9 mouse cellular contexts compared by ENCODE assay signal in the genomic region with DNA sequence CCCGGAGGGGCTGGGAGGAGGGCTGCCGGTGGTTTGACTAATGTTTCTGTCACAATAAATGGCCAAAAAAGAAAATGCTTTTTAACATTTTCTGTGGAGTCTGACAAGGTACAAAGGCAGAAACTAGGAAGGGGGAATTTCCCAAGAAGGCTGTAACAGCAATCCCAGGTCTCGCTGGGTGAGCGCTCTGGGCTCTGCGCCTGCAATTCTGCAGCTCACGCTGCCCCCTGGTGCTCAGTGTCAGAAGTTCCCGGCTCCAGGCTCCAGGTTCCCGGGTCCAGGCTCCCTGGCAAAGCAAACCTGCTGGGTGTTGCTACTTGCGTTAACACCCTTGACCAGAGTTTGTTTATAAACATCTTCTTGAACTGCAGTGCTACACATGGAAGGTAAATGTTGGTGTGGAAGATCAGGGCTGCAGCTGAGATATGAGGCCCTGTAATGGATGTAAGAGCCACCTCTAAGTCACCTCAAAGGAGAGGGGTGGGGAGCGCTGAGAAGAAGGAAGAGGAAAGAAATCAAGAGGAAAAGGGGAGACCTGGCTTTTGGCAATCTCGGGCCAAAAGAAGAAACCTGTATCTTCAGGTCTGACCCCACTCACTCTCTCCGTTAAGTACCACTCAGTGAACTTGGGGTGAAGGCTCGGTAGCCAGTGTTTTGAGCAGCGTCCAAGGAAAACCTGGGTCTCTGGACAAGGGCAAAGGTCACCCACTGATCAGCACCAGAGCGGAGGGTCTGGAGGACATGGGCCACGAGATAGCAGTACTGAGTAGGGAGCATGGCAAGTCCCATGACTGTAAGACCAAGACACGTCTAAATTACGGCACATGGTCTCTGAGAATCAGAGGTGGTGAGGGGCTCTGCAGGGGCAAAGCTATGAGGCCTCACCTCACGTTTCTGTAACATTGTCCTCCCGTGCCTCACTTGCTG.
DNase-seq lines count a peak whose midpoint lies in the region; ATAC-seq and TF ChIP-seq lines count a peak whose summit lies in the region.
"Had no signal": no experiment of that assay in that cellular context is flagged by ENCODE, and none has a peak within 500 bp of the region (broad histone marks: within the 10 kb centered on the region; RNA-seq: fewer than 3 reads in every experiment).

No protein-coding gene starts in this region.

- CTCF ChIA-PET in Patski (lab: Charles Lee) = no interaction called here

- DNase-seq in Patski (ENCODE audit: low read depth, low spot score) = no peak
- DNase-seq in cerebellum, adult 9-10 months = peak; percentile 36
- peak; percentile 75 for DNase-seq in forelimb bud, embryonic 11.5 days (ENCODE audit: low read depth, low spot score)
- DNase-seq in layer of hippocampus, adult 9-11 months = peak; percentile 31
- DNase-seq in lung, postnatal 10 days = peak; percentile 83
- peak; percentile 75 for DNase-seq in retina, postnatal 1 day
- DNase-seq in urinary bladder, postnatal 25 days (ENCODE audit: low spot score) = peak; percentile 76

- no peak overlapping the region for H3K4me3 ChIP-seq in hindbrain, embryonic 12.5 days
- H3K4me3 ChIP-seq: limb, embryonic 12.5 days had no signal

- POLR2A ChIA-PET in Patski (lab: Charles Lee) = no interaction called here

- no peaks in the 10 kb centered on the region for H3K4me1 ChIP-seq in hindbrain, embryonic 12.5 days
- H3K4me1 ChIP-seq: limb, embryonic 12.5 days had no signal

- WGBS in hindbrain, embryonic 12.5 days = 45% methylated on average over 20 of the region's 20 CpGs

- no peak overlapping the region for H3K27ac ChIP-seq in hindbrain, embryonic 12.5 days
- H3K27ac ChIP-seq: limb, embryonic 12.5 days had no signal

- no peak overlapping the region for H3K4me2 ChIP-seq in hindbrain, embryonic 12.5 days (replicated peaks)
- H3K4me2 ChIP-seq: limb, embryonic 12.5 days had no signal

- no peaks in the 10 kb centered on the region for H3K9me3 ChIP-seq in hindbrain, embryonic 12.5 days (replicated peaks)
- H3K9me3 ChIP-seq: limb, embryonic 12.5 days had no signal

- H3K9ac ChIP-seq in hindbrain, embryonic 12.5 days = no peak overlapping the region
- H3K9ac ChIP-seq: limb, embryonic 12.5 days had no signal

- H3K36me3 ChIP-seq in hindbrain, embryonic 12.5 days = no peaks in the 10 kb centered on the region
- H3K36me3 ChIP-seq: limb, embryonic 12.5 days had no signal

- TF ChIP-seq CTCF in Patski (IDR thresholded peaks at IDR 0.05) = peak; percentile 86

- ATAC-seq in Patski = peak; percentile 94
- ATAC-seq in hindbrain, embryonic 12.5 days (ENCODE audit: low FRiP score) = peak; percentile 69

- H3K27me3 ChIP-seq in Patski = no peaks in the 10 kb centered on the region
- H3K27me3 ChIP-seq in hindbrain, embryonic 12.5 days = peaks cover 13% of the 10 kb centered on the region; the same call in 1 of the 2 replicates

- in situ Hi-C loops in Patski (cut with MboI; ENCODE audit: low pct_unique_long_range_greater_than_20kb) = loop anchor here (10.0 to 25.0 kb wide), 2 partner anchors 447 to 579 kb away; no protein-coding TSS in a partner anchor
